9 mouse cellular contexts compared by ENCODE assay signal in genomic region chr14:27349828-27350729, GRCm38 (mm10).
DNase-seq lines count a peak whose midpoint lies in the region; ATAC-seq and TF ChIP-seq lines count a peak whose summit lies in the region.
"Had no signal": no experiment of that assay in that cellular context is flagged by ENCODE, and none has a peak within 500 bp of the region (broad histone marks: within the 10 kb centered on the region; RNA-seq: fewer than 3 reads in every experiment).

No protein-coding gene starts in this region.

- no peaks in the 10 kb centered on the region for H3K27me3 ChIP-seq in liver, embryonic 14.5 days (ENCODE audit: control insufficient read depth, insufficient read depth, low read length)

- H3K9me3 ChIP-seq in liver, embryonic 14.5 days (ENCODE audit: control insufficient read depth, low read length), result no peaks in the 10 kb centered on the region

- intact Hi-C loops in left cerebral cortex, adult 2 months (cut with DNase I), result loop anchor here (1.0 to 5.0 kb wide), 2 partner anchors 52 to 81 kb away; no protein-coding TSS in a partner anchor
- intact Hi-C loops in left cerebral cortex, postnatal 10 days (cut with DNase I), result no loop called here

- H3K4me3 ChIP-seq in left cerebral cortex, adult 2 months, result no peak overlapping the region
- H3K4me3 ChIP-seq in brown adipose tissue, adult 24 weeks (ENCODE audit: insufficient read depth, low read depth, low read length), result no peak overlapping the region
- H3K4me3 ChIP-seq in liver, embryonic 14.5 days (ENCODE audit: insufficient read depth in 1 of 2, low read depth in 2 of 2, low read length in 2 of 2), result no peak overlapping the region

- no peak for DNase-seq in left cerebral cortex, adult 2 months (ENCODE audit: extremely low spot score in 1 of 2, low spot score in 2 of 2)
- DNase-seq in left cerebral cortex, adult 9 months (ENCODE audit: low spot score in 2 of 2), result no peak
- DNase-seq in fat pad, adult 2 months (ENCODE audit: extremely low read depth, low read depth, low spot score), result peak; percentile 71
- DNase-seq in liver, embryonic 14.5 days (ENCODE audit: low read depth in 3 of 3, low spot score in 3 of 3), result peak; percentile 42 to 56 (median 46)
- no peak for DNase-seq in urinary bladder, postnatal 10 days (ENCODE audit: low spot score)
- no peak for DNase-seq in adipocyte (ENCODE audit: low spot score)
- DNase-seq in left cerebral cortex, postnatal 10 days (ENCODE audit: extremely low spot score in 1 of 2, low spot score in 2 of 2), result no peak

- H3K36me3 ChIP-seq in liver, embryonic 14.5 days (replicated peaks; ENCODE audit: control insufficient read depth, insufficient read depth, low read depth), result no peaks in the 10 kb centered on the region

- ATAC-seq in liver, embryonic 14.5 days (ENCODE audit: insufficient read depth), result peak; percentile 83

- peak overlapping the region; percentile 81 for H3K27ac ChIP-seq in left cerebral cortex, adult 2 months
- H3K27ac ChIP-seq in brown adipose tissue, adult 24 weeks (replicated peaks; ENCODE audit: low read depth, low read length), result peak overlapping the region; percentile 89
- H3K27ac ChIP-seq in liver, embryonic 14.5 days, result no peak overlapping the region
- H3K27ac ChIP-seq: hindbrain, embryonic 14.5 days had no signal

- WGBS in liver, embryonic 14.5 days (ENCODE audit: insufficient replicate concordance), result 37% methylated on average over 17 of the region's 17 CpGs

- H3K9ac ChIP-seq in liver, embryonic 14.5 days (replicated peaks), result no peak overlapping the region
- H3K9ac ChIP-seq: hindbrain, embryonic 14.5 days had no signal

- H3K4me1 ChIP-seq in brown adipose tissue, adult 24 weeks (ENCODE audit: control insufficient read depth, insufficient read depth, insufficient read length, low read length), result peaks cover 60% of the 10 kb centered on the region
- peaks cover 18 to 32% of the 10 kb centered on the region in 2 experiments for H3K4me1 ChIP-seq in liver, embryonic 14.5 days (replicated peaks; ENCODE audit: control insufficient read depth in 2 of 2, insufficient read depth in 2 of 2, low read length in 1 of 2)

- H3K4me2 ChIP-seq in liver, embryonic 14.5 days (ENCODE audit: low read depth), result peak overlapping the region; percentile 6; the same call in 1 of the 2 replicates
- H3K4me2 ChIP-seq: hindbrain, embryonic 14.5 days had no signal

- no peak for TF ChIP-seq CTCF in left cerebral cortex, adult 2 months (IDR thresholded peaks at IDR 0.05)
- TF ChIP-seq CTCF in liver, embryonic 14.5 days (IDR thresholded peaks at IDR 0.05; ENCODE audit: low read depth), result no peak

- TF ChIP-seq EP300 in liver, embryonic 14.5 days (IDR thresholded peaks at IDR 0.05; ENCODE audit: low read depth), result peak; percentile 85

Comparison
In these comparisons a context has a peak if more than half of its experiments do, and no peak if none do; other contexts are left out.
1. DNase-seq: peak in fat pad, adult 2 months (single experiment) and liver, embryonic 14.5 days (3 of 3); none in left cerebral cortex, adult 2 months (0 of 2), left cerebral cortex, adult 9 months (0 of 2), urinary bladder, postnatal 10 days (single experiment), adipocyte (single experiment) and left cerebral cortex, postnatal 10 days (0 of 2).